Comparison of ENCODE assay signal across 8 mouse cellular contexts in the genomic region with DNA sequence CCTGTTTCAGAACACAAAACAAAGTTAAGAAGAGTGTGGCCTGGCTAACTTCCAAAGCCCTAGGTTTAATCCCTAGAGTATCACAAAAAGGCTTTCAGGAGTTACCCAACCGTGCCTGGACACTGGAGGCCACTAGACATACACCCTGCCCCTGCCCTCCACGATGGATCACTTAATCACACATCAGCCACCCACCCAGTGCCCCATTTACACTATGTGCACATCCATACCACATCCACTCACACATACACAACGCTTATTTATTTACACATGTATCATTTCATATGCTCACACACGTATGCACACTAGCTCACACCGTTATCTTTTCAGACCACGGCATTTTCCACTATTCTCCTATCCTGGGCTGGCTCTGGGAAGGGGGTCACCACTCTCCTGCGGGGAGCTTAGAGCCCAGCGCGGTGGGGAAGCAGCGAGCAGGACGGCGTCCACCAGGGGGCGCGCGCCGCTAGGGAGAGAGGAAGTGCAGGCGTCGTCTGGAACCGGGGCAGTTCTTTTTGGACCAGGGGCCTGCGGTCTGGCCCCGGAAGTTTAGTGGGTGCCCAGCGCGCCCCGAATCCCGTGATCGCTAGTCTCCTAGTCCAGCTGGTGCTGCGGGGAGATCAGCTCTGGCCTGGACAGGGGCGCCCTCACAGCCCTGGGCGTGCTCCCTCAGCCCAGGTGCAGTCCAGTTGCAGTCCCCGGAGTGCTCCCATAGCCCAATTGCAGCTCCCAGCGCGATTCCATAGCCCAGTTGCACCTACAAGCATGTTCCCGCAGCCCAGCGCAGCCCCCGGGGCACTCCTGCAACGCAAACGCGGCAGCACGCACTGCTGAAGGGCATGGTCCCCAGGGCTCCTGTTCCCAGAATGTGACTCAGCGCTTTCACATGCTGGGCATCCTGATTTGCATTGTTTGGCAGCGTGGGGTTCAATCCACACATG. TPM values are rescaled to one million over a fixed set of nuclear protein-coding genes. Genes with fewer than 3 reads are reported as not detected.
DNase-seq lines count a peak whose midpoint lies in the region; ATAC-seq and TF ChIP-seq lines count a peak whose summit lies in the region.

No protein-coding gene starts in this region.

- TF ChIP-seq CTCF in kidney, adult 2 months (conservative IDR thresholded peaks at IDR 0.05; ENCODE audit: insufficient read depth, insufficient read length, low read depth, low read length): peak; percentile 81

- peak overlapping the region; percentile 94 for H3K4me2 ChIP-seq in embryonic facial prominence, embryonic 11.5 days (ENCODE audit: low read depth, low read length)
- peak overlapping the region; percentile 98 for H3K4me2 ChIP-seq in limb, embryonic 13.5 days (replicated peaks)
- peak overlapping the region; percentile 91 for H3K4me2 ChIP-seq in midbrain, embryonic 15.5 days

- no peaks in the 10 kb centered on the region for H3K9me3 ChIP-seq in embryonic facial prominence, embryonic 11.5 days (replicated peaks; ENCODE audit: control insufficient read depth, low read length)
- H3K9me3 ChIP-seq in limb, embryonic 13.5 days: no peaks in the 10 kb centered on the region
- H3K9me3 ChIP-seq in midbrain, embryonic 15.5 days: no peaks in the 10 kb centered on the region

- H3K36me3 ChIP-seq in embryonic facial prominence, embryonic 11.5 days (replicated peaks; ENCODE audit: control insufficient read depth, insufficient read depth, low read depth, low read length): no peaks in the 10 kb centered on the region
- H3K36me3 ChIP-seq in kidney, adult 2 months (ENCODE audit: control insufficient read depth, insufficient read depth, low read length): no peaks in the 10 kb centered on the region
- no peaks in the 10 kb centered on the region for H3K36me3 ChIP-seq in limb, embryonic 13.5 days
- H3K36me3 ChIP-seq in midbrain, embryonic 15.5 days (replicated peaks): no peaks in the 10 kb centered on the region

- peak overlapping the region; percentile 40 for H3K4me3 ChIP-seq in embryonic facial prominence, embryonic 11.5 days (ENCODE audit: low read depth, low read length)
- H3K4me3 ChIP-seq in kidney, adult 2 months (ENCODE audit: insufficient read depth, low read depth, low read length): peak overlapping the region; percentile 35
- H3K4me3 ChIP-seq in limb, embryonic 13.5 days: peak overlapping the region; percentile 51
- peak overlapping the region; percentile 39 for H3K4me3 ChIP-seq in midbrain, embryonic 15.5 days

- peak; percentile 85 for DNase-seq in 3134 (ENCODE audit: extremely low read depth, insufficient read length, low spot score)
- DNase-seq in adrenal gland, postnatal 25 days: peak; percentile 95
- peak; percentile 87 for DNase-seq in embryonic facial prominence, embryonic 11.5 days (ENCODE audit: low spot score)
- peak; percentile 76 for DNase-seq in heart, adult 8-10 months (ENCODE audit: low spot score)
- DNase-seq in kidney, adult 2 months: peak; percentile 81
- peak; percentile 73 to 93 for DNase-seq in spleen, adult 18-20 months

- H3K27ac ChIP-seq in embryonic facial prominence, embryonic 11.5 days (replicated peaks; ENCODE audit: low read depth, low read length): no peak overlapping the region
- no peak overlapping the region for H3K27ac ChIP-seq in kidney, adult 2 months (ENCODE audit: insufficient read depth, low read depth, low read length)
- no peak overlapping the region for H3K27ac ChIP-seq in limb, embryonic 13.5 days
- no peak overlapping the region for H3K27ac ChIP-seq in midbrain, embryonic 15.5 days

- H3K4me1 ChIP-seq in embryonic facial prominence, embryonic 11.5 days (ENCODE audit: control insufficient read depth, insufficient read depth, low read length): no peaks in the 10 kb centered on the region; the same call in 1 of the 2 replicates
- H3K4me1 ChIP-seq in kidney, adult 2 months (ENCODE audit: control insufficient read depth, insufficient read depth, low read length): peaks cover 2% of the 10 kb centered on the region; the same call in 1 of the 2 replicates
- H3K4me1 ChIP-seq in limb, embryonic 13.5 days: peaks cover 11% of the 10 kb centered on the region; the same call in 1 of the 2 replicates
- H3K4me1 ChIP-seq in midbrain, embryonic 15.5 days: peaks cover 9% of the 10 kb centered on the region

- 3% methylated on average over 40 of the region's 41 CpGs for WGBS in embryonic facial prominence, embryonic 11.5 days
- WGBS in kidney, adult 2 months: 3% methylated on average over 41 of the region's 41 CpGs
- WGBS in limb, embryonic 13.5 days: 2% methylated on average over 41 of the region's 41 CpGs
- under 1% methylated on average over 41 of the region's 41 CpGs for WGBS in midbrain, embryonic 15.5 days

- H3K27me3 ChIP-seq in embryonic facial prominence, embryonic 11.5 days (ENCODE audit: control insufficient read depth, insufficient read depth, low read length): no peaks in the 10 kb centered on the region
- H3K27me3 ChIP-seq in kidney, adult 2 months (replicated peaks; ENCODE audit: control insufficient read depth, insufficient read depth, low read length): no peaks in the 10 kb centered on the region
- H3K27me3 ChIP-seq in limb, embryonic 13.5 days: no peaks in the 10 kb centered on the region
- H3K27me3 ChIP-seq in midbrain, embryonic 15.5 days (replicated peaks): no peaks in the 10 kb centered on the region

- no peak for TF ChIP-seq POLR2A in kidney, adult 2 months (IDR thresholded peaks at IDR 0.05; ENCODE audit: low read depth, low read length)

- H3K9ac ChIP-seq in embryonic facial prominence, embryonic 11.5 days (replicated peaks; ENCODE audit: low read length): peak overlapping the region; percentile 79
- peak overlapping the region; percentile 81 for H3K9ac ChIP-seq in limb, embryonic 13.5 days
- H3K9ac ChIP-seq in midbrain, embryonic 15.5 days: peak overlapping the region; percentile 31

- ATAC-seq in embryonic facial prominence, embryonic 11.5 days (replicated peaks; ENCODE audit: insufficient number of reproducible peaks, low FRiP score, low TSS enrichment, low read depth): peak; percentile 79
- peak; percentile 85 for ATAC-seq in limb, embryonic 13.5 days (ENCODE audit: low FRiP score, low read depth)
- ATAC-seq in midbrain, embryonic 15.5 days (replicated peaks): peak; percentile 66; the same call in 1 of the 2 replicates

RNA-seq across cellular contexts. Expression of gene Exoc7, which starts 12.0 kb away (rescaled TPM):
- total RNA-seq in adrenal gland, postnatal 25 days (2021): 53.6 and 77.1 TPM in 2 replicates
- 64.1 and 64.2 TPM in 2 replicates for polyA plus RNA-seq in embryonic facial prominence, embryonic 11.5 days (2014; fragmentation: Nextera tagmentation; extraction: Ambion mirVana)
- total RNA-seq in heart, adult 8-10 months (2022): 10 to 100 TPM; 49.0 to 65.8 (median 54.2) TPM
- 33.2 and 33.5 TPM in 2 replicates for polyA plus RNA-seq in kidney, adult 2 months (2012; rRNA removed)
- polyA plus RNA-seq in limb, embryonic 13.5 days (2015; fragmentation: Nextera tagmentation; extraction: Ambion mirVana): 76.5 and 80.2 TPM in 2 replicates
- polyA plus RNA-seq in midbrain, embryonic 15.5 days (2015; fragmentation: Nextera tagmentation; extraction: Ambion mirVana): 109 and 110 TPM in 2 replicates

RNA-seq across cellular contexts. Expression of gene Foxj1, which starts 16.2 kb away (rescaled TPM):
- total RNA-seq in adrenal gland, postnatal 25 days (2021): 0.15 TPM in 1 of 2 replicates, not detected in the other
- polyA plus RNA-seq in embryonic facial prominence, embryonic 11.5 days (2014; fragmentation: Nextera tagmentation; extraction: Ambion mirVana): 0.43 and 0.79 TPM in 2 replicates
- total RNA-seq in heart, adult 8-10 months (2022): under 1 TPM in 1 of 4 experiments, not detected in 3; 0.26 TPM
- 0.80 and 1.0 TPM in 2 replicates for polyA plus RNA-seq in kidney, adult 2 months (2012; rRNA removed)
- polyA plus RNA-seq in limb, embryonic 13.5 days (2015; fragmentation: Nextera tagmentation; extraction: Ambion mirVana): 0.25 and 0.37 TPM in 2 replicates
- 17.4 and 20.4 TPM in 2 replicates for polyA plus RNA-seq in midbrain, embryonic 15.5 days (2015; fragmentation: Nextera tagmentation; extraction: Ambion mirVana)

RNA-seq across cellular contexts. Expression of gene Galr2, which starts 38.2 kb away (rescaled TPM):
- total RNA-seq in adrenal gland, postnatal 25 days (2021): not detected in 2 replicates
- polyA plus RNA-seq in embryonic facial prominence, embryonic 11.5 days (2014; fragmentation: Nextera tagmentation; extraction: Ambion mirVana): 0.11 and 0.52 TPM in 2 replicates
- not detected for total RNA-seq in heart, adult 8-10 months (2022)
- polyA plus RNA-seq in kidney, adult 2 months (2012; rRNA removed): 3.3 and 5.3 TPM in 2 replicates
- 0.18 and 0.27 TPM in 2 replicates for polyA plus RNA-seq in limb, embryonic 13.5 days (2015; fragmentation: Nextera tagmentation; extraction: Ambion mirVana)
- 0.45 and 0.57 TPM in 2 replicates for polyA plus RNA-seq in midbrain, embryonic 15.5 days (2015; fragmentation: Nextera tagmentation; extraction: Ambion mirVana)

RNA-seq across cellular contexts. Expression of gene Srp68, which starts 45.0 kb away (rescaled TPM):
- total RNA-seq in adrenal gland, postnatal 25 days (2021): 68.1 and 70.9 TPM in 2 replicates
- polyA plus RNA-seq in embryonic facial prominence, embryonic 11.5 days (2014; fragmentation: Nextera tagmentation; extraction: Ambion mirVana): 78.7 and 80.5 TPM in 2 replicates
- 10 to 100 TPM; 61.3 to 72.1 (median 66.2) TPM for total RNA-seq in heart, adult 8-10 months (2022)
- polyA plus RNA-seq in kidney, adult 2 months (2012; rRNA removed): 53.7 and 53.8 TPM in 2 replicates
- polyA plus RNA-seq in limb, embryonic 13.5 days (2015; fragmentation: Nextera tagmentation; extraction: Ambion mirVana): 109 and 110 TPM in 2 replicates
- 62.4 and 63.5 TPM in 2 replicates for polyA plus RNA-seq in midbrain, embryonic 15.5 days (2015; fragmentation: Nextera tagmentation; extraction: Ambion mirVana)

Comparison
In these comparisons a context has a peak if more than half of its experiments do, and no peak if none do; other contexts are left out.
1. H3K9ac ChIP-seq: peak in every context shown above with its lines; median percentile 81 in limb, embryonic 13.5 days; 79 in embryonic facial prominence, embryonic 11.5 days; 31 in midbrain, embryonic 15.5 days.